Mouse (Mus musculus) ES-Bruce4 (cell line): ENCODE measurements at regions not wholly inside any gene's neighbourhood (a gene's known extent, or its start where the extent isn't known, plus 50 kb on each side); places are given as distances from the start of the nearest gene placed in this dataset.

Experiments used
- CTCF ChIP-seq: IDR thresholded peaks from one replicate; pipeline ENCODE4 v1.8.1; 2011; ENCODE audit warnings: low read depth, low read length
- EP300 ChIP-seq: IDR thresholded peaks from 2 replicates; pipeline ENCODE4 v1.6.1; 2011; ENCODE audit warnings: low read depth, low read length; ENCODE audit not compliant: insufficient read depth
- POLR2A ChIP-seq: IDR thresholded peaks from one replicate; pipeline ENCODE4 v1.8.1; 2011; ENCODE audit warnings: low read length; ENCODE audit not compliant: insufficient read depth

- TF ChIP-seq CTCF, result no peak
- TF ChIP-seq POLR2A, result no peak
- TF ChIP-seq EP300, result no peak
Measured at GRCm38 (mm10) chr15:96857709-96858108, 158.2 kb upstream of the Slc38a2 start.
